Mouse (Mus musculus): ENCODE measurements around the gene Amotl2.

- TF ChIP-seq POLR2AphosphoS2 (IDR thresholded peaks at IDR 0.05; ENCODE audit: low read length) (no peak), ZC3H11A (IDR thresholded peaks at IDR 0.05; ENCODE audit: low read depth, low read length) (no peak), MYC (IDR thresholded peaks at IDR 0.05; ENCODE audit: low read depth, low read length) (no peak), GABPA (IDR thresholded peaks at IDR 0.05; ENCODE audit: low read depth, low read length) (no peak), JUND (IDR thresholded peaks at IDR 0.05; ENCODE audit: low read depth, low read length) (no peak), CTCF (IDR thresholded peaks at IDR 0.05 in 2 of 3, conservative IDR thresholded peaks at IDR 0.05 in 1 of 3; ENCODE audit: control insufficient read depth in 1 of 3, insufficient read depth in 1 of 3, low read depth in 2 of 3, low read length in 3 of 3, poor library complexity in 1 of 3, severe bottlenecking in 1 of 3) (no peak), HCFC1 (IDR thresholded peaks at IDR 0.05; ENCODE audit: low read depth, low read length) (no peak)
These were observed 28.5 kb upstream of the Amotl2 start for GRCm38 (mm10) chr9:102687943-102688342.

Measured in MEL (cell line).